Mouse (Mus musculus): ENCODE results near the gene Tsc22d1.

DNA sequence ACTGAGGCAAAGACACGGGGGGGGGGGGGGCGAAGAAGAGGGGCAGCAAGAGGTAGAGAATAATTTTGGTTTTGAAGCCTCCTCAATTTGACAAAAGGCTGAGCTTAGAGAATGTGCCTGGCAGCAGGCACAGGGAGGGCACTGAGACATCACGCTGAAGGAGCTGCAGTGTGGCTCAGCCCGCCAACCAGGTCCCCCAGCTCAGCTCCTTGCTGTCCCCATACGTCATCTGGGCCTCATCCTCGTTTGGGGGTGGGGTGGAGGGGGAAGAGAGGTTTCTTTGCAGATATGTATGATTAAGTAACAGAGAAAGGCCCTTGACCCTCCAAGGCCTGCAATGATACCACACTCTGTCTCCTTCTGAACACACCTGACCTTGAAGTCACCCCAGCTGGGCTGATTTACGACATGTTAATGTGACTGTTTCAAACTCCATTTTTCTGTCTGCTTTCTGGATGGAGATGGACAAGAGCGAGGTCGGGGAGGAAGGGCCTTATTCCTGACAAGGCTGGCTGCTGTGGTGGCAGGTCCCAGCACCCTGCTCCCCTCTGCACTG, 113.1 kb downstream of the Tsc22d1 start:
- no peak for TF ChIP-seq CTCF (conservative IDR thresholded peaks at IDR 0.05; ENCODE audit: insufficient read depth, insufficient read length, low read depth, low read length)
- no peak for TF ChIP-seq POLR2A (IDR thresholded peaks at IDR 0.05; ENCODE audit: low read depth, low read length)
